In genomic region chr4:118231861-118232260, GRCm38 (mm10) we compare ENCODE assay signal across 28 mouse cellular contexts. TPM values are rescaled to one million over a fixed set of nuclear protein-coding genes. Genes with fewer than 3 reads are reported as not detected.
DNase-seq lines count a peak whose midpoint lies in the region; ATAC-seq and TF ChIP-seq lines count a peak whose summit lies in the region.
"Had no signal": no experiment of that assay in that cellular context is flagged by ENCODE, and none has a peak within 500 bp of the region (broad histone marks: within the 10 kb centered on the region; RNA-seq: fewer than 3 reads in every experiment).

No protein-coding gene starts in this region.

- H3K4me2 ChIP-seq in forebrain, embryonic 15.5 days (replicated peaks): no peak overlapping the region
- H3K4me2 ChIP-seq in forebrain, embryonic 16.5 days (ENCODE audit: low read length): no peak overlapping the region
- H3K4me2 ChIP-seq: embryonic facial prominence, embryonic 13.5 days; heart, embryonic 12.5 days; heart, embryonic 15.5 days; hindbrain, embryonic 13.5 days; intestine, embryonic 15.5 days had no signal

- no peak for DNase-seq in forebrain, embryonic 10.5 days (ENCODE audit: extremely low spot score, low spot score)
- DNase-seq in brain, embryonic 14.5 days (ENCODE audit: low read depth): peak; percentile 23
- DNase-seq in thymus, postnatal 14 days: no peak
- no peak for DNase-seq in midbrain, embryonic 10.5 days (ENCODE audit: low spot score)
- DNase-seq: adrenal gland, adult 8-10 months; adrenal gland, postnatal 36 days; cerebellum, adult 11-12 months; cerebellum, adult 8-10 months; cerebellum, postnatal 10 days; cerebellum, postnatal 36 days; embryo, embryonic 11 days; gastrocnemius, postnatal 25 days; heart, adult 18-20 months; heart, postnatal 10 days; heart, postnatal 36 days; kidney, adult 11 months had no signal

- no peaks in the 10 kb centered on the region for H3K27me3 ChIP-seq in forebrain, embryonic 15.5 days
- no peaks in the 10 kb centered on the region for H3K27me3 ChIP-seq in forebrain, embryonic 10.5 days (ENCODE audit: poor library complexity, severe bottlenecking)
- no peaks in the 10 kb centered on the region for H3K27me3 ChIP-seq in forebrain, embryonic 16.5 days (replicated peaks; ENCODE audit: control insufficient read depth, insufficient read depth, low read length)
- H3K27me3 ChIP-seq in midbrain, embryonic 10.5 days (ENCODE audit: low read depth, poor library complexity, severe bottlenecking): no peaks in the 10 kb centered on the region
- H3K27me3 ChIP-seq: embryonic facial prominence, embryonic 13.5 days; heart, embryonic 12.5 days; heart, embryonic 15.5 days; hindbrain, embryonic 13.5 days; intestine, embryonic 15.5 days had no signal

- H3K9ac ChIP-seq in forebrain, embryonic 15.5 days (replicated peaks): no peak overlapping the region
- H3K9ac ChIP-seq in forebrain, embryonic 16.5 days (replicated peaks; ENCODE audit: low read depth, low read length): no peak overlapping the region
- H3K9ac ChIP-seq: embryonic facial prominence, embryonic 13.5 days; heart, embryonic 12.5 days; heart, embryonic 15.5 days; hindbrain, embryonic 13.5 days; intestine, embryonic 15.5 days had no signal

- no peak for TF ChIP-seq CTCF in brain, embryonic 14.5 days (IDR thresholded peaks at IDR 0.05; ENCODE audit: borderline replicate concordance, extremely low read depth, insufficient read depth, insufficient read length)

- H3K4me1 ChIP-seq in forebrain, embryonic 15.5 days: no peaks in the 10 kb centered on the region
- H3K4me1 ChIP-seq in forebrain, embryonic 10.5 days: peaks cover 10% of the 10 kb centered on the region
- no peaks in the 10 kb centered on the region for H3K4me1 ChIP-seq in forebrain, embryonic 16.5 days (replicated peaks; ENCODE audit: control insufficient read depth, insufficient read depth, low read length)
- H3K4me1 ChIP-seq in midbrain, embryonic 10.5 days: 0 out of 2 replicates have a peak, but pooled peaks cover 5% of the 10 kb centered on the region

- ATAC-seq in forebrain, embryonic 15.5 days (replicated peaks): 0 out of 2 replicates have a peak, but pooled peaks have one; percentile 41
- peak; percentile 45 for ATAC-seq in forebrain, embryonic 16.5 days
- ATAC-seq: activated CD4-positive, CD25-positive, alpha-beta regulatory T cell, adult 4 months; CD4-positive, CD25-positive, alpha-beta regulatory T cell, adult 4 months; hindbrain, embryonic 16.5 days; intestine, embryonic 15.5 days had no signal

- no peak overlapping the region for H3K4me3 ChIP-seq in forebrain, embryonic 15.5 days
- no peak overlapping the region for H3K4me3 ChIP-seq in forebrain, embryonic 10.5 days
- H3K4me3 ChIP-seq in forebrain, embryonic 16.5 days (replicated peaks; ENCODE audit: low read length): no peak overlapping the region
- H3K4me3 ChIP-seq in midbrain, embryonic 10.5 days: no peak overlapping the region
- H3K4me3 ChIP-seq: embryonic facial prominence, embryonic 10.5 days; embryonic facial prominence, embryonic 13.5 days; heart, embryonic 12.5 days; heart, embryonic 15.5 days; hindbrain, embryonic 10.5 days; hindbrain, embryonic 13.5 days; intestine, embryonic 15.5 days had no signal

- no peak for TF ChIP-seq POLR2A in brain, embryonic 14.5 days (IDR thresholded peaks at IDR 0.05; ENCODE audit: borderline replicate concordance, extremely low read depth, insufficient read depth, insufficient read length, poor library complexity, severe bottlenecking)

- H3K27ac ChIP-seq in forebrain, embryonic 15.5 days (replicated peaks): no peak overlapping the region
- H3K27ac ChIP-seq in forebrain, embryonic 10.5 days: no peak overlapping the region
- H3K27ac ChIP-seq in forebrain, embryonic 16.5 days (ENCODE audit: low read length): no peak overlapping the region
- no peak overlapping the region for H3K27ac ChIP-seq in midbrain, embryonic 10.5 days (replicated peaks)
- H3K27ac ChIP-seq: embryonic facial prominence, embryonic 10.5 days; embryonic facial prominence, embryonic 13.5 days; heart, embryonic 15.5 days; hindbrain, embryonic 10.5 days; hindbrain, embryonic 13.5 days; intestine, embryonic 15.5 days had no signal

- WGBS in forebrain, embryonic 15.5 days: 89% methylated on average over 6 of the region's 6 CpGs
- 94% methylated on average over 6 of the region's 6 CpGs for WGBS in forebrain, embryonic 10.5 days
- 79% methylated on average over 6 of the region's 6 CpGs for whole genome bisulfite sequencing in forebrain, embryonic 16.5 days
- 87% methylated on average over 6 of the region's 6 CpGs for WGBS in midbrain, embryonic 10.5 days

- H3K9me3 ChIP-seq in forebrain, embryonic 15.5 days: no peaks in the 10 kb centered on the region
- H3K9me3 ChIP-seq in forebrain, embryonic 10.5 days: no peaks in the 10 kb centered on the region
- no peaks in the 10 kb centered on the region for H3K9me3 ChIP-seq in forebrain, embryonic 16.5 days (ENCODE audit: control insufficient read depth, low read length)
- H3K9me3 ChIP-seq in midbrain, embryonic 10.5 days (replicated peaks): no peaks in the 10 kb centered on the region
- H3K9me3 ChIP-seq: embryonic facial prominence, embryonic 10.5 days; embryonic facial prominence, embryonic 13.5 days; heart, embryonic 12.5 days; heart, embryonic 15.5 days; hindbrain, embryonic 10.5 days; hindbrain, embryonic 13.5 days; intestine, embryonic 15.5 days had no signal

- peaks cover 60% of the 10 kb centered on the region for H3K36me3 ChIP-seq in forebrain, embryonic 15.5 days
- H3K36me3 ChIP-seq in forebrain, embryonic 10.5 days (replicated peaks): peaks cover 100% of the 10 kb centered on the region
- peaks cover 28% of the 10 kb centered on the region for H3K36me3 ChIP-seq in forebrain, embryonic 16.5 days (ENCODE audit: control insufficient read depth, insufficient read depth)
- H3K36me3 ChIP-seq in midbrain, embryonic 10.5 days: peaks cover 100% of the 10 kb centered on the region

RNA-seq across cellular contexts. Expression of gene Kdm4a, which starts 52.0 kb away (rescaled TPM):
- 62.9 and 63.8 TPM in 2 replicates for polyA plus RNA-seq in forebrain, embryonic 15.5 days (2015; fragmentation: Nextera tagmentation; extraction: Ambion mirVana)
- 30.3 and 32.9 TPM in 2 replicates for polyA plus RNA-seq in forebrain, embryonic 10.5 days (2016; fragmentation: Nextera tagmentation; extraction: Ambion mirVana)
- polyA plus RNA-seq in brain, embryonic 14.5 days (2012; rRNA removed): 100 and 109 TPM in 2 replicates
- 61.5 and 65.7 TPM in 2 replicates for polyA plus RNA-seq in forebrain, embryonic 16.5 days (2015; fragmentation: Nextera tagmentation; extraction: Ambion mirVana)
- 26.3 and 38.4 TPM in 2 replicates for polyA plus RNA-seq in midbrain, embryonic 10.5 days (2016; fragmentation: Nextera tagmentation; extraction: Ambion mirVana)

RNA-seq across cellular contexts. Expression of gene Ptprf, which starts 59.3 kb away (rescaled TPM):
- polyA plus RNA-seq in forebrain, embryonic 15.5 days (2015; fragmentation: Nextera tagmentation; extraction: Ambion mirVana): 75.9 and 76.1 TPM in 2 replicates
- 99.7 and 102 TPM in 2 replicates for polyA plus RNA-seq in forebrain, embryonic 10.5 days (2016; fragmentation: Nextera tagmentation; extraction: Ambion mirVana)
- polyA plus RNA-seq in brain, embryonic 14.5 days (2012; rRNA removed): 99.7 and 154 TPM in 2 replicates
- 77.0 and 81.6 TPM in 2 replicates for polyA plus RNA-seq in forebrain, embryonic 16.5 days (2015; fragmentation: Nextera tagmentation; extraction: Ambion mirVana)
- 94.4 and 103 TPM in 2 replicates for polyA plus RNA-seq in midbrain, embryonic 10.5 days (2016; fragmentation: Nextera tagmentation; extraction: Ambion mirVana)
